Mouse (Mus musculus) ES-Bruce4 (cell line): ENCODE results near the gene Herc3.

Source experiments
- CTCF ChIP-seq: IDR thresholded peaks from one replicate; pipeline ENCODE4 v1.8.1; 2011; ENCODE audit warnings: low read depth, low read length
- EP300 ChIP-seq: IDR thresholded peaks from 2 replicates; pipeline ENCODE4 v1.6.1; 2011; ENCODE audit warnings: low read depth, low read length; ENCODE audit not compliant: insufficient read depth
- POLR2A ChIP-seq: IDR thresholded peaks from one replicate; pipeline ENCODE4 v1.8.1; 2011; ENCODE audit warnings: low read length; ENCODE audit not compliant: insufficient read depth

- TF ChIP-seq CTCF (no peak), POLR2A (no peak), EP300 (no peak)
Measured at GRCm38 (mm10) chr6:58932515-58933188, 101.4 kb downstream of the Herc3 start.
